Mouse (Mus musculus): ENCODE results near the gene Ankrd63. TPM values are rescaled to one million over a fixed set of nuclear protein-coding genes. Genes with fewer than 3 reads are reported as not detected.
A peak's percentile ranks its signal among the peaks of the same experiment; 100 is the strongest.

Gene Ankrd63
- polyA plus RNA-seq (2012; ENCODE audit: insufficient read depth, low replicate concordance) = 0.30 and 0.55 TPM in 2 replicates

DNA sequence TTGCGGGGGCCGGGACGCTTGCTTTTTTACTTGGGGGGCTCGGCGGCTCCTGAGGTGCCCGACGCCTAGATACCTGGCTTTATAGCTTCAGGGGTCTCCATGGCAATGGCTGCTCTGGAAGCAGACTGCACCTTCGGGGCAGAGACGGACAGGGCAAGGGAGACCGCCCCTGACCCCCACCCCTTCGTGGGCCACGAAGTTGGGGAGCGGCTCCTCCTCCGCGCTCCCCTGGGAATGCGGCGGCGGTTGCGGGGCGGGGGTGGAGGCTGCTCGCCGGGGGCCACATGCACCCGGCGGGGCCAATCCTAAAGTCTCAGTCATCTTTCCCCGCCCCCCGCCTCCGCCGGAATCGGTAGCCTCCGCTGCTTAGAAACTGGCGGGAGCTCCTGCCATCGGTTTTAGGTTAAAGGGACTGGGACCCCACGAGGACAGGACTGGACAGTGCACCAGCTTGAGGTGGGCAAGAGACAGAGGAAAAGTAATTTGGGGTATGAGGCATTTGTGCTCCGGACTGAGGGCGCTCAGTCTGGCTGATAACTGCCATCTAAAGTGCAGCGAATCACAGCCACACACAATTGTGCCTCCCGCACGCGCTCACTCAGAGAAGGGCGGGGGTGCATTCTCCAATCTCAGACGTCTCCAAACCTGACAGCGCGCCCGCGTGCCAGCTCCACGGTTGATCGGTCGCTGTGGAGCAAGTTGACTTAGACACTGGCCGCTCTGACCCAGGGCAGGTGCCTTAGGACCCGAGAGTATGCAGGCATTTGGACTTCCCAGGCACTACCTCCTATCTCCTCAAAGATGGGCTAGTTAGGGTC lies at the start of gene Ankrd63:
Gene Ankrd63, minus strand, starts transcription at position 51 of the 818 bp plus-strand sequence.
- TF ChIP-seq GATA1 (IDR thresholded peaks at IDR 0.05; ENCODE audit: borderline replicate concordance, low read length) (no peak), FLI1 (IDR thresholded peaks at IDR 0.05; ENCODE audit: low read length) (no peak)
- Histone ChIP-seq H3K4me1 (peaks cover 94% of the 10 kb centered on the region), H3K9me3 (no peaks in the 10 kb centered on the region), H3K27me3 (replicated peaks) (peaks cover 61% of the 10 kb centered on the region), H3K36me3 (replicated peaks; ENCODE audit: low read length) (peaks cover 31% of the 10 kb centered on the region), H3K4me3 (replicated peaks) (peak within 1 kb of the TSS; percentile 95)

DNA sequence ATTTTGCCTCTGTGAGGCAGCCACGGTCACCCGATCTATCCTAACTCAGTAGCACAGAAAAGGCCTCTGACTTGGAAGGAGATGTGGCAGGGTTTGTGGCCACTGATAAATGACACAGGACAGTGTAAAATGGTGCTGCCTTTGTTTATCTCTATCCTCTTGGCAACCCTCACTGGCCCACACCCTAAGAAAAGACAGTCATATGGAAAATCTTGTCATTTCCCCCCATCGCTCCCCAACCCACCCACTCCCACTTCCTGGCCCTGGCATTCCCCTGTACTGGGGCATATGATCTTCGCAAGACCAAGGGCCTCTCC lies 49.0 kb upstream of the Ankrd63 start:
- Histone ChIP-seq H3K4me3 (replicated peaks) (peak overlapping the region; percentile 86), H3K27me3 (replicated peaks) (no peaks in the 10 kb centered on the region), H3K36me3 (replicated peaks; ENCODE audit: low read length) (peaks cover 85% of the 10 kb centered on the region), H3K4me1 (peaks cover 90% of the 10 kb centered on the region), H3K9me3 (no peaks in the 10 kb centered on the region)
- peak; percentile 46; the same call in 1 of the 3 replicates for TF ChIP-seq GATA1 (IDR thresholded peaks at IDR 0.05; ENCODE audit: borderline replicate concordance, low read length)
- no peak for TF ChIP-seq FLI1 (IDR thresholded peaks at IDR 0.05; ENCODE audit: low read length)

DNA sequence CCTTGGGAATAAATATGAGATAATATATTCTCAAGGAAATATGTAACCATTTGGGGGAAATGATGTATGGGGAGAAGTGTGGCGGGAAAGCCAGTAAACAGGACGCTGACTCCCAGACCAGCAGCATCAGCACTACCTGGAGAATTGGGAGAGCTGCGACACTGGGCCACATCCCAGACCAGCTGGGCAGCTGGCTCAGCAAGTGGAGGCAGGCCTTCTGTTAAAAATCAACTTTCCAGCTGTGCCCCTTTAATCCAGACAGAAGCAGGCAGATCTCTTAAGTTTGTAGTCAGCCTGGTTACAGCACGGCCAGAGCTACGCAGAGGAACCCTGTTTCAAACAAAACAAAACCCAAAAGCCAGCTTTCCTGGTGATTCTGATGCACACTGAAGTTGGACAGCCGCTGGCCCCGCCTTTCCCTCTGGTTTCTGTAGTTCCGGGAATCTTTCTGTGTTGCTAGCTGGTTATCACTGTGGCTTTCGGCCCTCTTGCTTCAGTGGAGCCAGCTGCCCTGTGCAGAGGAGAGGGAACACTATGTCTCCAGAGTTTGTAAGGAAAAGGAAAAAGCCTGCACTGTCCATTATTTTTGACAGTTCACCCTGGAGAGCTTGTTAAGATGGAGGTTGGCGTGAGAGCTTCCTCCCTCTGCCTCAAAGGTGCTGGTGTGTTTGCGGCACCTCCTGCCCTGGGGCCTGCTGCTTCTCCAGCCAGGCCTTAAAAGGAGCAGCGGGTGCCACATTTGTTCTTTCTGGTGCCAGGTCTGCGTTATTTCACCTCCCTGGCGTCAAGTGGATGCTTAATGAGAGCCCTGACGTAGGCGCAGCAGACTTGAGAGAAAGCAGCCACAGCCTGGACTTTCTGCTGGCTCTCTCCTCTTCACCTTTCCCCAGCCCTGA lies 48.4 kb upstream of the Ankrd63 start:
- Histone ChIP-seq H3K36me3 (replicated peaks; ENCODE audit: low read length) (peaks cover 85% of the 10 kb centered on the region), H3K9me3 (no peaks in the 10 kb centered on the region), H3K4me3 (replicated peaks) (peak overlapping the region; percentile 86), H3K4me1 (peaks cover 84% of the 10 kb centered on the region), H3K27me3 (replicated peaks) (no peaks in the 10 kb centered on the region)
- TF ChIP-seq FLI1 (IDR thresholded peaks at IDR 0.05; ENCODE audit: low read length) = no peak

DNA sequence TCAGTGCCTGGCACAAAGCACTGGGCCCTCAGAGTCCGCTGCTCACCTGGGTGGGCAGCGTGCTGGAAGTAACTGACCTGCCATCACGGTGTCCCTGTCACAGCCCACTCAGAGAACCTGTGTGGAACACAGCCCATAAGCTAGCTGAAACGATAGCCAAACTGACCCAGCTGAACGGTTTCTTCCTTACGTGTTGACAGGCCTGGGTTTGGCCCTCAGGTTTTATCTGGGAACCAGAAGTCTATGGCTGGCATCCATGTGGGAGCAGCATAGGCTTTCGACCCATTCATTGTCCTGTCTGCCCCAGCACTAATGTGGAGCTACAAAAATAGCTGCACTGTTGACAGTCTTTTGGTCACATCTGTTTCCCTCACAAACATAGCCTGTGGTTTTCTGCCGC lies 46.7 kb upstream of the Ankrd63 start:
- H3K4me1 ChIP-seq = peaks cover 68% of the 10 kb centered on the region
- peak overlapping the region; percentile 100 for H3K4me3 ChIP-seq (replicated peaks)
- TF ChIP-seq FLI1 (IDR thresholded peaks at IDR 0.05; ENCODE audit: low read length) = no peak
- no peak for TF ChIP-seq GATA1 (IDR thresholded peaks at IDR 0.05; ENCODE audit: borderline replicate concordance, low read length)
- no peaks in the 10 kb centered on the region for H3K27me3 ChIP-seq (replicated peaks)
- H3K36me3 ChIP-seq (replicated peaks; ENCODE audit: low read length) = peaks cover 86% of the 10 kb centered on the region
- H3K9me3 ChIP-seq = no peaks in the 10 kb centered on the region

DNA sequence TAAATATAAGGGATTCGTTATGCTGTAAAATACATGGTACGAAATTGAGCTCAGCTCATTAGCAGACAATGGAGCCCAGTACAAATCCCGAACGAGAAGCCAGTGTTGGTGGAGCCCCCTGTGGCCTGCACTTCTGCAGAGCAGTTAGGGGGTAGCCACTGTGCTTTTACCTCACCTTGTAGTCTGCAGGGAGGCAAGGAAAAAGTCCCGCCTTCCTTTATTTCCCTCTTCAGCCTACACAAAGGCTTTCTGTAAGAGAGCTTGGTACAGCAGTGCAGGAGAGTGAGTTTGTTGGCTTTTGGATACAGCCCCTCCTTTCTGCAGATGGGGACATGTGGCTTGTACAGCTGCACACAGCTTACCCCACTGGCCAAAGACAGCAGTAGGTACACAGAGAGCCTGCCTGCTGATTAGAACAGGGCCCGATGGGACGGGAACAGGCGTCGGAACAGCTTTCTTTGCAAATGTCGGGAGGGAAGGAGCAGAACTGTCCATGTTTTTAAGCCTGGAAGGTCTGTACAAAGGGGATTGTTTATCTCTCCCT lies 45.6 kb upstream of the Ankrd63 start:
- Histone ChIP-seq H3K36me3 (replicated peaks; ENCODE audit: low read length) (peaks cover 75% of the 10 kb centered on the region), H3K27me3 (replicated peaks) (no peaks in the 10 kb centered on the region), H3K4me1 (peaks cover 66% of the 10 kb centered on the region), H3K9me3 (no peaks in the 10 kb centered on the region), H3K4me3 (replicated peaks) (peak overlapping the region; percentile 100)
- TF ChIP-seq FLI1 (IDR thresholded peaks at IDR 0.05; ENCODE audit: low read length) (no peak), GATA1 (IDR thresholded peaks at IDR 0.05; ENCODE audit: borderline replicate concordance, low read length) (no peak)

DNA sequence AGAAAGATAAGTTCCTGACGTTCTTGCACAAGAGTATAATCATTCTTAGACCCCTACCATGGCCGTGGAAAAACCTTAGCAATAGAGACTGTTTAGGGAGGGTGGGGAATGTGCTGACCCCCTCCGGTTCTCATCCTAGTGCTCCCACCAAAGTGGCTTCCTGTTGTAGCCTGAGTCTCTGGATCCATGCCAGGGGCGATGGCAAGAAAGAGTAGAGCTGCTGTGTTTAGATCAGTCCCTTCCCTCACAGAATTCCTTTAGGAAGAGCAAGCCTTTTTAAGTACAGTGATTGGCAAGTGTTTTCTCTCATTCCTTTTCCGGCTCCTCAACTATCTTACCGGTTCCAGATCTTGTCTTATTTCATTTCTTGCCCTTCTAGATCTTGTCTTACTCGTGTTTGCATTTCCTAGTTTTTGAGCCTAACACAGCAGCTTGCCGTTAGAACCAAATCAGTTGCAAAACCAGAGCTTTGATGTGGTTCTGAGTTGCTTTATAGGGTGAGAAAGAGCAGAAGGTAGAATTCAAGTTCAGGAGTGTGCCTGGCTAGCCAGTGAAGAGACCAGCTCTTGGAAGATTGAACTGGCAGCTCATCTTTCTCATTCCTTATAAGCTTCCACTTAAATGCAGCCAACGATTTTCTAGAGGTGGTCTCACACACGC lies 43.7 kb upstream of the Ankrd63 start:
- no peak for TF ChIP-seq FLI1 (IDR thresholded peaks at IDR 0.05; ENCODE audit: low read length)
- no peak for TF ChIP-seq GATA1 (IDR thresholded peaks at IDR 0.05; ENCODE audit: borderline replicate concordance, low read length)
- H3K4me3 ChIP-seq (replicated peaks) = peak overlapping the region; percentile 100
- no peaks in the 10 kb centered on the region for H3K9me3 ChIP-seq
- H3K27me3 ChIP-seq (replicated peaks) = no peaks in the 10 kb centered on the region
- peaks cover 65% of the 10 kb centered on the region for H3K36me3 ChIP-seq (replicated peaks; ENCODE audit: low read length)
- H3K4me1 ChIP-seq = peaks cover 68% of the 10 kb centered on the region

DNA sequence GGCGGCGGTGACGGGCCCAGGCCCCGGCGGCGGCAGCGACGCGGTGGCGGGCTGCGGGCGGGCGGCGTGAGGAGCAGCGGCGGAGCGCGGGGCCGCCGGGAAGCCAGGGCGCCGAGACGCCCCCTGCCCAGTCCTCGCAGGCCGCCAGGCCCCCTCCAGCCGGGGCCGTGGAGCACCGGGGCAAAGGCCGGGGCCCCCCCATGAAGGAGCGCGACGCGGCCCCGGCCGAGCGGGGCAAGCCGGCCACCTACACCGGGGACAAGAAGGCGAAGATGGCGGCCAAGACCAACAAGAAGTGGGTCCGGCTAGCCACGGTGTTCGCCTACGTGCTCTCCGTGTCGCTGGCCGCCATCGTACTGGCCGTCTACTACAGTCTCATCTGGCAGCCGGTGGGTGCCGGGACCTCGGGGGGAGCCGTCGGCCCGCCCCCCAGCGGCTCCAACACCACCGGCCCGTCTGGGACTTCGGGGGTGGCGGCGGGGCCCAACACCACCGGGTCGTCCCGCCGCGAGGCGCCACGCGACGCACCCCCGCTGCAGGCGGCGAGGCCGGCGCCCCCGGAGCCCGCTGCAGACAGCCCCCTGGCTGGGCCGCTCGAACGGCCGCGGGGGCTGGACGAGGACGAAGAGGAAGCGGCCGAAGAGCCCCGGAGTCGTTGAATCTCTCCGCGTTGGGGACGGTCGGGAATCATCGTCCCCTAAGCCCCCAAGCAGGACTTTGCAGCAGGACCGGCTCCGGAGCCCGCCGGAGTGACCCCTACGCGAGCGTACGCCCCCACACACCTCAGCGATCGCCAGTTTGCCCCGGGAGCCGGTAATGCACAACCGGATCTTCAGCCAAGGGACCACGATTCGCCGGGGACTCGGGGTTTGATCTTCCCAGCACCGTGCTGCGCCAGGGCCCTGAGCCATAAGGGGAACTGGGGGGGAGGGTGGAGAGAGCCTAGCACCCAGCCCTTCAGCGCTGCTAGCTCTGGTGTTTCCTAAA lies 42.4 kb upstream of the Ankrd63 start:
- H3K4me1 ChIP-seq = peaks cover 63% of the 10 kb centered on the region
- H3K36me3 ChIP-seq (replicated peaks; ENCODE audit: low read length) = peaks cover 53% of the 10 kb centered on the region

DNA sequence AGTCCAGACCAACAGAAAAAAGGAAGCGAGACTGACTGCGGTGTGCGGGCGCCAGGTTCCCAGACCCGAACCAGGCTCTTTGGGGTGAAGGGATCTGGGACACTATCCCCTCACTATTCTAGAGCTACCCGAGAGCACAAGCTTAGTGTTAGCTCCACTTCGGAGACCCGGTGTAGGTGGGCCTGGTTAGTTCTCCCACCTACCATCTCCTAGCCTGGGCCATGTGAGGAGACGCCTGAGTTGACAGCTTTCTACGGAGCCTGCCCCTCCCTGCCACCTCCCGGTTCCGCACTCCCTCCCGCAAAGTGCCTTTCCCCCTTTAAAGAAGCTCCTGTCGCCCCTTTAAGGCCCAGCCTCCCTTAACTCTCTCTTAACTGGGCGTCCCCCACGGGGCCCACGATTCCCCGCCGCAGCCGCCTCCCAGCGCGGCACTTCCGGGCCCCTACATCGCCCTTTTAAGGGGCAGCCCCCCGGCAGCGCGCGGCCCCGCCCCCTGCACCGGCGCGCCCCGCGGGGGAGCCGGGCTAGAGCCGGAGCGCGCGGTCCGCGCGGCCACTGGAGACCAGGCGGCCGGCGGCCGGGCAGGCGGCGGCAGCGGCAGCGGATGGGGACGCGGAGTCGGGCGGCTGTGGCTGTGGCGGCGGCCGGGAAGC lies 41.6 kb upstream of the Ankrd63 start, which contains the start of gene Inafm2:
Gene Inafm2, plus strand, starts transcription at position 527 of the 653 bp plus-strand sequence.
- no peaks in the 10 kb centered on the region for H3K9me3 ChIP-seq
- peak within 1 kb of the TSS; percentile 100 for H3K4me3 ChIP-seq (replicated peaks)
- no peak for TF ChIP-seq FLI1 (IDR thresholded peaks at IDR 0.05; ENCODE audit: low read length)
- TF ChIP-seq GATA1 (IDR thresholded peaks at IDR 0.05; ENCODE audit: borderline replicate concordance, low read length) = no peak
- peaks cover 44% of the 10 kb centered on the region for H3K36me3 ChIP-seq (replicated peaks; ENCODE audit: low read length)
- no peaks in the 10 kb centered on the region for H3K27me3 ChIP-seq (replicated peaks)
- H3K4me1 ChIP-seq = peaks cover 54% of the 10 kb centered on the region

More for the DNA sequence above, 42.4 kb upstream of the Ankrd63 start:
- Histone ChIP-seq H3K27me3 (replicated peaks) (no peaks in the 10 kb centered on the region), H3K9me3 (no peaks in the 10 kb centered on the region), H3K4me3 (replicated peaks) (peak overlapping the region; percentile 100)
- TF ChIP-seq GATA1 (IDR thresholded peaks at IDR 0.05; ENCODE audit: borderline replicate concordance, low read length) = no peak
- TF ChIP-seq FLI1 (IDR thresholded peaks at IDR 0.05; ENCODE audit: low read length) = no peak
